Mouse (Mus musculus) hindbrain, embryonic 16.5 days (tissue): ENCODE results near the gene Etfrf1. TPM values are rescaled to one million over a fixed set of nuclear protein-coding genes. Genes with fewer than 3 reads are reported as not detected.

ENCODE experiments used
- ATAC-seq: fragments of 200-750 bp; cut with Nextera tagmentation; 2 replicates; pipeline ENCODE4 v1.8.0; 2017; ENCODE audit warnings: moderate TSS enrichment, moderate library complexity
- H3K27ac ChIP-seq: fragments of 300-500 bp; sonication (generic); 2 replicates; pipeline ENCODE4 v1.5.1; 2014; ENCODE audit warnings: low read depth, mild to moderate bottlenecking, control low read depth, low read length, moderate library complexity
- H3K27me3 ChIP-seq: fragments of 300-500 bp; sonication (generic); replicated peaks from 2 replicates; pipeline ENCODE4 v1.6.1; 2014; ENCODE audit warnings: low read length; ENCODE audit not compliant: control insufficient read depth, insufficient read depth
- H3K36me3 ChIP-seq: fragments of 300-500 bp; sonication (generic); 2 replicates; pipeline ENCODE4 v1.6.1; 2014; ENCODE audit warnings: mild to moderate bottlenecking, low read length, moderate library complexity, mixed read lengths; ENCODE audit not compliant: control insufficient read depth, insufficient read depth
- H3K4me1 ChIP-seq: fragments of 300-500 bp; sonication (generic); 2 replicates; pipeline ENCODE4 v1.6.1; 2014; ENCODE audit warnings: low read depth, low read length; ENCODE audit not compliant: control insufficient read depth, insufficient read depth
- H3K4me2 ChIP-seq: fragments of 300-500 bp; sonication (generic); 2 replicates; pipeline ENCODE4 v1.6.1; 2014; ENCODE audit warnings: mild to moderate bottlenecking, low read length, control low read depth, moderate library complexity
- H3K4me3 ChIP-seq: fragments of 300-500 bp; sonication (generic); 2 replicates; pipeline ENCODE4 v1.5.1; 2014; ENCODE audit warnings: mild to moderate bottlenecking, low read length, control low read depth, moderate library complexity
- H3K9ac ChIP-seq: fragments of 300-500 bp; sonication (generic); 2 replicates; pipeline ENCODE4 v1.6.1; 2014; ENCODE audit warnings: low read depth, mild to moderate bottlenecking, control low read depth, low read length, moderate library complexity
- H3K9me3 ChIP-seq: fragments of 300-500 bp; sonication (generic); 2 replicates; pipeline ENCODE4 v1.6.1; 2014; ENCODE audit warnings: mild to moderate bottlenecking, low read length, moderate library complexity; ENCODE audit not compliant: control insufficient read depth
- WGBS: fragments of 180-500 bp; shearing (Covaris S2); extraction: QIAGEN DNeasy Blood & Tissue Kit; methylation state at CpG from one replicate; pipeline ENCODE4 v1.1.7; 2014; 5-methylcytosine and 5-hydroxymethylcytosine counted together
- polyA plus RNA-seq: library from polyadenylated mRNA; unstranded; fragments of >200 nt; fragmentation: Nextera tagmentation; extraction: Ambion mirVana; gene quantifications from 2 replicates; pipeline ENCODE4 v1.2.1, GENCODE M21; 2015

Etfrf1 gene
- polyA plus RNA-seq, 1 experiment from 2014 or later: 27.1 TPM

DNA sequence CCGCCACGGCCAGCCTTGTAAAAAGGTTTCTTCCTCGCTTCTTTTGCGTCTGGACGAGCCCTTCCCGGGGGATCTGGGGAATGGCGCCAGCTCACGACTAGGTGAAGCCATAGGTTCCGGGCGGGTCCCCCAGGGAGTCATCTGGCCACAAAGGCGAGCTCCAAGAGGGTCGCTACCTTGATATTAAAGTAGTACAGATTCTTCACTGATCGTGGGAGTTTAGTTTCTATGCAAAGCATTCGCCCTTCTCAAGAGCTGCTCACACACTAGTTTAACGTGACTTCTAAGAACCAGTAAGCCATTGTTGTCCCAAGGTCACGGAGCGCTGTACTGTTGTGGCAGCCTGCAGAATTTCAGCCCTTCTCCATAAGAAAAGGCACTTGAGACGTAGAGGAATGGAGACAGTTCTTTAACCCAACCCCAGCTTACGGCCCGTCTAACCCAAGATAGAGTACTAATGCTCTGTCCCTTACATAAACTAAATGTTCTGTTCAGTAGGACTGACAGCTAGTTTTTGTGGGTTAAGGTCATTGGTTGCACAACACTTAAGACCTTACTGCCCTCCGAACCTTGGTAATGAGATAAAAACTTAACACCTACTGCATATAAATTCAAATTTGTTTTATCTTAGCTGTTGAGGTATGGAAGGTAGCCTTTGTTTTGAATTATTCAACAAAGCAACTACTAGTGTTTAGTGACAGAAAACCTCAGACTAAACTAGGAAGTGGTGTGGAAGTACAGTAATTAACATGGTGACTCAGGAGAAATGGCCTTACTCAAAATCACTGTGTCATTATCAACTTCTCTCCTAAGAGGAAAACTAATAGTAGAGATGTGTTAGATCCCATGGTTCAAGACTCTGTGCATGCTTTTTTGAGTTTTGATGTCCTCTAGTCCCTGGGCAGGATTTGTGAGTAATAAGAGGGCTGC is 707 bp downstream of the Etfrf1 start:
- Histone ChIP-seq H3K4me2 (peak overlapping the region; percentile 62), H3K27ac (peak overlapping the region; percentile 93), H3K4me1 (peaks cover 15% of the 10 kb centered on the region), H3K27me3 (no peaks in the 10 kb centered on the region), H3K9ac (peak overlapping the region; percentile 78), H3K9me3 (no peaks in the 10 kb centered on the region), H3K4me3 (peak overlapping the region; percentile 63), H3K36me3 (no peaks in the 10 kb centered on the region)
- ATAC-seq: peak; percentile 3
- 5% methylated on average over 21 of the region's 21 CpGs for WGBS

DNA sequence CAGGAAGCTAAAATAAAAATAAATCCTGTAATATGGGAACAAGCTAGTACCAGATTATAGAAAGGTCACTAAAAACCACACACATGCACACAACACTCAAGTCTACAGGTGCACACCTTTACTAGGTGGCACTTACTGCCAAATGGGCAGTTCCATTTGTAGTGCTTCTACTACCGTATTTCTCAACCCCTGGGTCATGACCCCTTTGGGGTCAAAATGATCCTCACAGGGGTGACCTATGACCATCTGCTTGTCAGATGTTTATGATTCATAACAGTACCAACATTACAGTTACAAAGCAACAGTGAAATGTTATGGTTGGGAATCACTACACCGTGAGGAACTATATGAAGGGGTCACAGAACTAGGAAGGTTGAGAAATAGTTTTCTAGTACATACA is 3.0 kb downstream of the Etfrf1 start:
- H3K36me3 ChIP-seq: no peaks in the 10 kb centered on the region
- peaks cover 15% of the 10 kb centered on the region for H3K4me1 ChIP-seq
- WGBS: 87% methylated on average over 2 of the region's 2 CpGs
- no peak overlapping the region for H3K27ac ChIP-seq
- no peak for ATAC-seq
- no peaks in the 10 kb centered on the region for H3K27me3 ChIP-seq
- no peak overlapping the region for H3K4me3 ChIP-seq
- H3K9me3 ChIP-seq: no peaks in the 10 kb centered on the region
- H3K4me2 ChIP-seq: no peak overlapping the region
- H3K9ac ChIP-seq: no peak overlapping the region

DNA sequence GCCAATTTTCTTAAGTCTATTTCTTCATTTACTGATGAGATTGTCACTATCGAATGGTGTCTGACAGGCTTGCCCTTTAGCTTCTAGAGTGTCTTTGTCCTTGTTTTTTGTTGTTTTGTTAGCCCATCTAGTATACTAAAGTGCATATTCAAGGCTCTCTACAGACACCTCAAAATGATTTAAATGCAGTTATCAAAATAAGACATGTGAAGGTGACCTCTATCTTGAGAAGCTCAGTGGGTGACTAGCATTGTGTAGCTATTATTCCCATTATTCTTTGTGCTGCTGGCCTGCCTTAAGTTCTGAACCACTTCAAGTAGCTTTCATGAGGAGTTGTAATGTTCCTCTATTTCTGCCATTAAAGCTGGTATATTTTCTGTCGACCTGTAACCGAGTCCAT is 4.9 kb downstream of the Etfrf1 start:
- no peaks in the 10 kb centered on the region for H3K9me3 ChIP-seq
- H3K27me3 ChIP-seq: no peaks in the 10 kb centered on the region
- no peak overlapping the region for H3K4me3 ChIP-seq
- 94% methylated on average over 3 of the region's 3 CpGs for WGBS
- no peaks in the 10 kb centered on the region for H3K36me3 ChIP-seq
- no peak overlapping the region for H3K9ac ChIP-seq
- no peak overlapping the region for H3K4me2 ChIP-seq
- H3K4me1 ChIP-seq: peaks cover 9% of the 10 kb centered on the region
- ATAC-seq: no peak
- H3K27ac ChIP-seq: no peak overlapping the region

DNA sequence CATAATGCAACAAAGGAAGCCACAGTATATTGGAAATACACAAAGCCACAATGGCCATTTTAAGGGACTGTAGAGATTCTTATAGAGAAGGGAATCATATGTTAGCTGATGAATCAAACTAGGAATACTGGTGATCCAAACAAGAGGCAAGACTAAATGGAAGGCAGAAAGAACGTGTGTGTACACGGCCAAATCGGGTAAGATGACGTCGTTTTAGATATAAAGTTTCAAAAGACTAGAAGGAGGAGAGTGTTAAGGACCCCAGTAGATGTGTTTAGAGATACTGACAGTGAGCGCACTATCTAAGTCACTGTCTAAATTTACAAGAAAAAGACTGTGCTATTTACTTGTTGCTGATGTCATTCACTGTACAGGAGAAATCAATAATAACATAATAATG is 13.3 kb downstream of the Etfrf1 start:
- WGBS: 92% methylated on average over 6 of the region's 6 CpGs
- no peaks in the 10 kb centered on the region for H3K4me1 ChIP-seq
- no peaks in the 10 kb centered on the region for H3K27me3 ChIP-seq
- no peak overlapping the region for H3K4me2 ChIP-seq
- no peak overlapping the region for H3K27ac ChIP-seq
- H3K36me3 ChIP-seq: peaks cover 2% of the 10 kb centered on the region; the same call in 1 of the 2 replicates
- H3K9me3 ChIP-seq: no peaks in the 10 kb centered on the region
- H3K4me3 ChIP-seq: no peak overlapping the region
- no peak for ATAC-seq
- no peak overlapping the region for H3K9ac ChIP-seq

- H3K27ac ChIP-seq: no peak overlapping the region
- H3K9me3 ChIP-seq: no peaks in the 10 kb centered on the region
- 89% methylated on average over 3 of the region's 3 CpGs for WGBS
- no peak for ATAC-seq
- no peak overlapping the region for H3K4me2 ChIP-seq
- H3K9ac ChIP-seq: no peak overlapping the region
- no peaks in the 10 kb centered on the region for H3K4me1 ChIP-seq
- H3K36me3 ChIP-seq: peaks cover 7% of the 10 kb centered on the region; the same call in 1 of the 2 replicates
- H3K27me3 ChIP-seq: no peaks in the 10 kb centered on the region
- no peak overlapping the region for H3K4me3 ChIP-seq
Measured at GRCm38 (mm10) chr6:145226296-145226695, 15.4 kb downstream of the Etfrf1 start.

DNA sequence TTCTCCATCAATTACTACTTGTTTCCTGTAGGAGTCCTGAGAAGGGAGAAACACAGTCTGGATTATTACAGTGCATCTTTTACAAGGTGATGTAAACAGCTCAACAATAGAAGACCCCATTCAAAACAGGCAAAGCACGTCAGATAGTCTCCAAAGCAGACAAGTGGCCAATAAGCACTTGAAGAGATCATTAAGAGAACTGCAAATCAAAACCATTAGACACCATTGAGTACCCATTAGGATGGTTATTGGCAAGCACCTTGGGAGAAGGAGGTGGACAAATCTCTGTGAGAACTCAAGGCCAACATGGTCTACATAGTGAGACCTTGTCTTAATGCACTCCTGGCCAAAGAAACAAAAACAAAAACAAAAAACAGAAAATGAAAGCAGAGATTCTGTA is 23.5 kb downstream of the Etfrf1 start:
- no peaks in the 10 kb centered on the region for H3K9me3 ChIP-seq
- no peak overlapping the region for H3K9ac ChIP-seq
- no peak for ATAC-seq
- H3K4me3 ChIP-seq: no peak overlapping the region
- no peaks in the 10 kb centered on the region for H3K27me3 ChIP-seq
- H3K4me1 ChIP-seq: no peaks in the 10 kb centered on the region
- no peak overlapping the region for H3K4me2 ChIP-seq
- no peak overlapping the region for H3K27ac ChIP-seq
- WGBS: 76% methylated on average over 1 of the region's 1 CpGs
- peaks cover 5% of the 10 kb centered on the region; the same call in 1 of the 2 replicates for H3K36me3 ChIP-seq

- WGBS: 88% methylated on average over 6 of the region's 6 CpGs
- no peak overlapping the region for H3K4me3 ChIP-seq
- no peak for ATAC-seq
- H3K9ac ChIP-seq: no peak overlapping the region
- H3K9me3 ChIP-seq: no peaks in the 10 kb centered on the region
- no peak overlapping the region for H3K4me2 ChIP-seq
- no peak overlapping the region for H3K27ac ChIP-seq
- no peaks in the 10 kb centered on the region for H3K4me1 ChIP-seq
- H3K36me3 ChIP-seq: peaks cover 3% of the 10 kb centered on the region; the same call in 1 of the 2 replicates
- no peaks in the 10 kb centered on the region for H3K27me3 ChIP-seq
Measured at GRCm38 (mm10) chr6:145235367-145235766, 24.4 kb downstream of the Etfrf1 start.

GRCm38 (mm10) chr6:145237148-145237547 is 26.2 kb downstream of the Etfrf1 start:
- Histone ChIP-seq H3K9me3 (no peaks in the 10 kb centered on the region), H3K9ac (no peak overlapping the region), H3K27me3 (no peaks in the 10 kb centered on the region), H3K36me3 (no peaks in the 10 kb centered on the region), H3K4me3 (no peak overlapping the region), H3K4me1 (no peaks in the 10 kb centered on the region), H3K4me2 (no peak overlapping the region), H3K27ac (no peak overlapping the region)
- WGBS: 83% methylated on average over 4 of the region's 4 CpGs
- no peak for ATAC-seq

DNA sequence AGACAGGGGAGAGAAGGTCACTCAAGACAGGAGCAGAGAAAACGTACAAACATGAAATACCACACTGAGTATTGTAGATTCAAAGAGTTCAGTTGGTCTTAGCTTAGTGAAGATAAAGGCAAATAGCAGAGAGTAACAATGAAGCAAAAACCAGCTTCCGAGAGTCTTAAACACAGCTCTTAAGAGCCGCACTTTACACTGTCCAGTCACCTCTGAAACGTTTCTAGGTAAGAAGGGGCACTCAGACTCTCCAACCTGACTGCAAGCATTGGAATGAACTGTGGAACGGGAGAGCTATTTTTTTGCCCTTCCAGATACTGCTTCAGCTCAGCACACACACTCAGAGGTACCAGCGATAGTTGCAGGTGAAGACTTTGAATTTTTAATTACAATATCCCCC is 29.4 kb downstream of the Etfrf1 start:
- no peak overlapping the region for H3K4me3 ChIP-seq
- no peak for ATAC-seq
- no peaks in the 10 kb centered on the region for H3K9me3 ChIP-seq
- no peak overlapping the region for H3K27ac ChIP-seq
- H3K4me1 ChIP-seq: no peaks in the 10 kb centered on the region
- H3K27me3 ChIP-seq: no peaks in the 10 kb centered on the region
- WGBS: 94% methylated on average over 6 of the region's 6 CpGs
- H3K9ac ChIP-seq: no peak overlapping the region
- H3K36me3 ChIP-seq: peaks cover 3% of the 10 kb centered on the region; the same call in 1 of the 2 replicates
- no peak overlapping the region for H3K4me2 ChIP-seq
